ENCODE assay signal across 8 mouse cellular contexts in genomic region chr6:125190816-125191215, GRCm38 (mm10). TPM values are rescaled to one million over a fixed set of nuclear protein-coding genes. Genes with fewer than 3 reads are reported as not detected.
DNase-seq lines count a peak whose midpoint lies in the region; ATAC-seq and TF ChIP-seq lines count a peak whose summit lies in the region.

No protein-coding gene starts in this region.

- no peaks in the 10 kb centered on the region for H3K9me3 ChIP-seq in heart, embryonic 15.5 days (replicated peaks)
- H3K9me3 ChIP-seq in hindbrain, embryonic 12.5 days (replicated peaks) = no peaks in the 10 kb centered on the region
- no peaks in the 10 kb centered on the region for H3K9me3 ChIP-seq in midbrain, embryonic 13.5 days

- no peak for TF ChIP-seq CTCF in brain, embryonic 14.5 days (IDR thresholded peaks at IDR 0.05; ENCODE audit: borderline replicate concordance, extremely low read depth, insufficient read depth, insufficient read length)

- H3K4me3 ChIP-seq in heart, embryonic 15.5 days = peak overlapping the region; percentile 80
- peak overlapping the region; percentile 64 for H3K4me3 ChIP-seq in hindbrain, embryonic 12.5 days
- H3K4me3 ChIP-seq in midbrain, embryonic 13.5 days (replicated peaks) = peak overlapping the region; percentile 72

- no peak for DNase-seq in heart, adult 18-20 months
- DNase-seq in brain, embryonic 14.5 days (ENCODE audit: low read depth) = peak; percentile 32
- no peak for DNase-seq in thymus, postnatal 25 days
- DNase-seq in spleen, postnatal 10 days (ENCODE audit: low spot score in 2 of 2) = no peak
- no peak for DNase-seq in thymus, postnatal 4 days

- H3K27me3 ChIP-seq in heart, embryonic 15.5 days = no peaks in the 10 kb centered on the region
- no peaks in the 10 kb centered on the region for H3K27me3 ChIP-seq in hindbrain, embryonic 12.5 days
- no peaks in the 10 kb centered on the region for H3K27me3 ChIP-seq in midbrain, embryonic 13.5 days

- peak overlapping the region; percentile 100 for H3K27ac ChIP-seq in heart, embryonic 15.5 days
- peak overlapping the region; percentile 99 for H3K27ac ChIP-seq in hindbrain, embryonic 12.5 days
- H3K27ac ChIP-seq in midbrain, embryonic 13.5 days = peak overlapping the region; percentile 88; the same call in 1 of the 2 replicates

- peaks cover 60% of the 10 kb centered on the region for H3K36me3 ChIP-seq in heart, embryonic 15.5 days
- H3K36me3 ChIP-seq in hindbrain, embryonic 12.5 days = peaks cover 50% of the 10 kb centered on the region
- peaks cover 55% of the 10 kb centered on the region for H3K36me3 ChIP-seq in midbrain, embryonic 13.5 days

- H3K9ac ChIP-seq in heart, embryonic 15.5 days = peak overlapping the region; percentile 71
- H3K9ac ChIP-seq in hindbrain, embryonic 12.5 days = peak overlapping the region; percentile 74
- peak overlapping the region; percentile 75 for H3K9ac ChIP-seq in midbrain, embryonic 13.5 days (replicated peaks)

- H3K4me2 ChIP-seq in heart, embryonic 15.5 days = peak overlapping the region; percentile 59
- H3K4me2 ChIP-seq in hindbrain, embryonic 12.5 days (replicated peaks) = peak overlapping the region; percentile 66
- H3K4me2 ChIP-seq in midbrain, embryonic 13.5 days (replicated peaks) = peak overlapping the region; percentile 90

- peaks cover 23% of the 10 kb centered on the region for H3K4me1 ChIP-seq in heart, embryonic 15.5 days (replicated peaks)
- peaks cover 10% of the 10 kb centered on the region for H3K4me1 ChIP-seq in hindbrain, embryonic 12.5 days
- H3K4me1 ChIP-seq in midbrain, embryonic 13.5 days (replicated peaks) = peaks cover 35% of the 10 kb centered on the region

- no peak for ATAC-seq in heart, embryonic 15.5 days (replicated peaks; ENCODE audit: insufficient number of reproducible peaks, insufficient read depth, low FRiP score, low read depth)
- ATAC-seq in hindbrain, embryonic 12.5 days (ENCODE audit: low FRiP score) = no peak
- no peak for ATAC-seq in midbrain, embryonic 13.5 days

- no peak for TF ChIP-seq POLR2A in brain, embryonic 14.5 days (IDR thresholded peaks at IDR 0.05; ENCODE audit: borderline replicate concordance, extremely low read depth, insufficient read depth, insufficient read length, poor library complexity, severe bottlenecking)

RNA-seq across cellular contexts. Expression of gene Ncapd2, which starts 0.7 kb away (rescaled TPM):
- 66.1 and 93.1 TPM in 2 replicates for polyA plus RNA-seq in heart, embryonic 15.5 days (2015; fragmentation: Nextera tagmentation; extraction: Ambion mirVana)
- total RNA-seq in heart, adult 18-20 months (2021) = 10 to 100 TPM; 12.2 to 15.6 TPM
- polyA plus RNA-seq in brain, embryonic 14.5 days (2012; rRNA removed) = 169 and 213 TPM in 2 replicates
- 140 and 142 TPM in 2 replicates for polyA plus RNA-seq in hindbrain, embryonic 12.5 days (2016; fragmentation: Nextera tagmentation; extraction: Ambion mirVana)
- 101 and 103 TPM in 2 replicates for polyA plus RNA-seq in midbrain, embryonic 13.5 days (2015; fragmentation: Nextera tagmentation; extraction: Ambion mirVana)

RNA-seq across cellular contexts. Expression of gene Mrpl51, which starts 0.8 kb away (rescaled TPM):
- polyA plus RNA-seq in heart, embryonic 15.5 days (2015; fragmentation: Nextera tagmentation; extraction: Ambion mirVana) = 233 and 272 TPM in 2 replicates
- 100 to 1,000 TPM; 316 to 366 TPM for total RNA-seq in heart, adult 18-20 months (2021)
- polyA plus RNA-seq in brain, embryonic 14.5 days (2012; rRNA removed) = 48.9 and 54.4 TPM in 2 replicates
- polyA plus RNA-seq in hindbrain, embryonic 12.5 days (2016; fragmentation: Nextera tagmentation; extraction: Ambion mirVana) = 163 and 165 TPM in 2 replicates
- 163 and 165 TPM in 2 replicates for polyA plus RNA-seq in midbrain, embryonic 13.5 days (2015; fragmentation: Nextera tagmentation; extraction: Ambion mirVana)

RNA-seq across cellular contexts. Expression of gene Vamp1, which starts 24.5 kb away (rescaled TPM):
- 5.3 and 6.7 TPM in 2 replicates for polyA plus RNA-seq in heart, embryonic 15.5 days (2015; fragmentation: Nextera tagmentation; extraction: Ambion mirVana)
- total RNA-seq in heart, adult 18-20 months (2021) = 1 to 10 TPM; 5.0 to 7.8 TPM
- polyA plus RNA-seq in brain, embryonic 14.5 days (2012; rRNA removed) = 19.9 and 22.3 TPM in 2 replicates
- 5.9 and 6.0 TPM in 2 replicates for polyA plus RNA-seq in hindbrain, embryonic 12.5 days (2016; fragmentation: Nextera tagmentation; extraction: Ambion mirVana)
- 7.7 and 8.8 TPM in 2 replicates for polyA plus RNA-seq in midbrain, embryonic 13.5 days (2015; fragmentation: Nextera tagmentation; extraction: Ambion mirVana)

RNA-seq across cellular contexts. Expression of gene Gapdh, which starts 24.5 kb away (rescaled TPM):
- 3,777 and 4,210 TPM in 2 replicates for polyA plus RNA-seq in heart, embryonic 15.5 days (2015; fragmentation: Nextera tagmentation; extraction: Ambion mirVana)
- total RNA-seq in heart, adult 18-20 months (2021) = 1,000 to 10,000 TPM; 4,422 to 5,568 TPM
- polyA plus RNA-seq in brain, embryonic 14.5 days (2012; rRNA removed) = 2,343 and 3,527 TPM in 2 replicates
- polyA plus RNA-seq in hindbrain, embryonic 12.5 days (2016; fragmentation: Nextera tagmentation; extraction: Ambion mirVana) = 1,498 and 1,567 TPM in 2 replicates
- polyA plus RNA-seq in midbrain, embryonic 13.5 days (2015; fragmentation: Nextera tagmentation; extraction: Ambion mirVana) = 1,484 and 1,546 TPM in 2 replicates

RNA-seq across cellular contexts. Expression of gene Tapbpl, which starts 40.8 kb away (rescaled TPM):
- polyA plus RNA-seq in heart, embryonic 15.5 days (2015; fragmentation: Nextera tagmentation; extraction: Ambion mirVana) = 3.9 and 8.2 TPM in 2 replicates
- 1 to 10 TPM; 5.7 to 6.1 TPM for total RNA-seq in heart, adult 18-20 months (2021)
- polyA plus RNA-seq in brain, embryonic 14.5 days (2012; rRNA removed) = 2.7 and 3.1 TPM in 2 replicates
- 2.5 and 2.9 TPM in 2 replicates for polyA plus RNA-seq in hindbrain, embryonic 12.5 days (2016; fragmentation: Nextera tagmentation; extraction: Ambion mirVana)
- 3.2 and 3.7 TPM in 2 replicates for polyA plus RNA-seq in midbrain, embryonic 13.5 days (2015; fragmentation: Nextera tagmentation; extraction: Ambion mirVana)
